Mouse (Mus musculus): ENCODE measurements at regions not wholly inside any gene's neighbourhood (a gene's known extent, or its start where the extent isn't known, plus 50 kb on each side); places are given as distances from the start of the nearest gene placed in this dataset.

- 86% methylated on average over 7 of the region's 7 CpGs for WGBS
- H3K4me1 ChIP-seq (replicated peaks): no peaks in the 10 kb centered on the region
- no peak overlapping the region for H3K4me3 ChIP-seq (replicated peaks)
These were observed 62.3 kb upstream of the Hmga2 start for GRCm38 (mm10) chr10:120538561-120538960.

GRCm38 (mm10) chr10:120528406-120528805 lies 52.1 kb upstream of the Hmga2 start:
- H3K27ac ChIP-seq: no peak overlapping the region
- H3K4me3 ChIP-seq (replicated peaks): no peak overlapping the region
- no peaks in the 10 kb centered on the region for H3K9me3 ChIP-seq
- no peak for ATAC-seq
- WGBS: 94% methylated on average over 5 of the region's 5 CpGs
- no peaks in the 10 kb centered on the region for H3K27me3 ChIP-seq
- H3K36me3 ChIP-seq: no peaks in the 10 kb centered on the region
- H3K4me2 ChIP-seq (replicated peaks): no peak overlapping the region
- no peak overlapping the region for H3K9ac ChIP-seq (replicated peaks)
- no peaks in the 10 kb centered on the region for H3K4me1 ChIP-seq (replicated peaks)

More at GRCm38 (mm10) chr10:120538561-120538960, 62.3 kb upstream of the Hmga2 start:
- H3K36me3 ChIP-seq: no peaks in the 10 kb centered on the region
- H3K4me2 ChIP-seq (replicated peaks): no peak overlapping the region
- H3K9ac ChIP-seq (replicated peaks): no peak overlapping the region
- H3K9me3 ChIP-seq: no peaks in the 10 kb centered on the region
- no peak for ATAC-seq
- H3K27ac ChIP-seq: no peak overlapping the region
- H3K27me3 ChIP-seq: no peaks in the 10 kb centered on the region

GRCm38 (mm10) chr10:120527951-120528350 lies 51.7 kb upstream of the Hmga2 start:
- WGBS: 92% methylated on average over 6 of the region's 6 CpGs
- no peak for ATAC-seq
- no peak overlapping the region for H3K4me3 ChIP-seq (replicated peaks)
- no peaks in the 10 kb centered on the region for H3K4me1 ChIP-seq (replicated peaks)
- H3K27ac ChIP-seq: no peak overlapping the region
- no peaks in the 10 kb centered on the region for H3K36me3 ChIP-seq
- no peaks in the 10 kb centered on the region for H3K9me3 ChIP-seq
- no peaks in the 10 kb centered on the region for H3K27me3 ChIP-seq
- H3K4me2 ChIP-seq (replicated peaks): no peak overlapping the region
- no peak overlapping the region for H3K9ac ChIP-seq (replicated peaks)

- Histone ChIP-seq H3K27ac (no peak overlapping the region), H3K4me2 (replicated peaks) (no peak overlapping the region), H3K27me3 (no peaks in the 10 kb centered on the region), H3K4me3 (replicated peaks) (no peak overlapping the region), H3K4me1 (replicated peaks) (no peaks in the 10 kb centered on the region), H3K36me3 (no peaks in the 10 kb centered on the region), H3K9me3 (no peaks in the 10 kb centered on the region), H3K9ac (replicated peaks) (no peak overlapping the region)
- 90% methylated on average over 6 of the region's 6 CpGs for WGBS
- ATAC-seq: no peak
These were observed 50.7 kb upstream of the Hmga2 start for GRCm38 (mm10) chr10:120526991-120527390.

Data from midbrain, embryonic 13.5 days (tissue).